Mouse (Mus musculus) testis, postnatal 14 days (tissue): ENCODE results near the gene Srarp.

Experiments
- DNase-seq: peaks from one replicate; pipeline ENCODE4 v3.0.0; 2021; ENCODE audit warnings: low spot score

Gene Srarp

GRCm38 (mm10) chr4:141456193-141456938 is 20.5 kb upstream of the Srarp start:
- DNase-seq = no peak

- no peak for DNase-seq
Measured at GRCm38 (mm10) chr4:141455526-141455925, 19.6 kb upstream of the Srarp start.

GRCm38 (mm10) chr4:141454581-141455350 is 18.9 kb upstream of the Srarp start:
- DNase-seq = no peak

GRCm38 (mm10) chr4:141451916-141452450 is 16.1 kb upstream of the Srarp start:
- no peak for DNase-seq

GRCm38 (mm10) chr4:141451251-141451650 is 15.3 kb upstream of the Srarp start:
- DNase-seq = no peak

GRCm38 (mm10) chr4:141446211-141446610 is 10.3 kb upstream of the Srarp start:
- no peak for DNase-seq

GRCm38 (mm10) chr4:141445328-141445720 is 9.4 kb upstream of the Srarp start:
- DNase-seq = peak; percentile 16

- DNase-seq = peak; percentile 91
Measured at GRCm38 (mm10) chr4:141444451-141445327, 8.8 kb upstream of the Srarp start, which contains the start of gene Zbtb17. Zbtb17 (plus strand) TSS chr4:141444654.

- DNase-seq = no peak
Measured at GRCm38 (mm10) chr4:141443641-141444429, 7.9 kb upstream of the Srarp start.

GRCm38 (mm10) chr4:141440877-141441276 is 5.0 kb upstream of the Srarp start:
- DNase-seq = no peak

- no peak for DNase-seq
Measured at GRCm38 (mm10) chr4:141439083-141439803, 3.3 kb upstream of the Srarp start.

- DNase-seq = no peak
Measured at GRCm38 (mm10) chr4:141433191-141433590, 2.7 kb downstream of the Srarp start.

GRCm38 (mm10) chr4:141432666-141433065 is 3.2 kb downstream of the Srarp start:
- DNase-seq = no peak

GRCm38 (mm10) chr4:141430997-141431396 is 4.9 kb downstream of the Srarp start:
- no peak for DNase-seq

GRCm38 (mm10) chr4:141429847-141430246 is 6.1 kb downstream of the Srarp start:
- DNase-seq = no peak

- no peak for DNase-seq
Measured at GRCm38 (mm10) chr4:141429381-141429780, 6.5 kb downstream of the Srarp start.

GRCm38 (mm10) chr4:141427921-141428320 is 8.0 kb downstream of the Srarp start:
- no peak for DNase-seq

- no peak for DNase-seq
Measured at GRCm38 (mm10) chr4:141426796-141427745, 8.8 kb downstream of the Srarp start.
